Mouse (Mus musculus): Measurements from ENCODE around the gene Rapgef3.

Gene Rapgef3

DNA sequence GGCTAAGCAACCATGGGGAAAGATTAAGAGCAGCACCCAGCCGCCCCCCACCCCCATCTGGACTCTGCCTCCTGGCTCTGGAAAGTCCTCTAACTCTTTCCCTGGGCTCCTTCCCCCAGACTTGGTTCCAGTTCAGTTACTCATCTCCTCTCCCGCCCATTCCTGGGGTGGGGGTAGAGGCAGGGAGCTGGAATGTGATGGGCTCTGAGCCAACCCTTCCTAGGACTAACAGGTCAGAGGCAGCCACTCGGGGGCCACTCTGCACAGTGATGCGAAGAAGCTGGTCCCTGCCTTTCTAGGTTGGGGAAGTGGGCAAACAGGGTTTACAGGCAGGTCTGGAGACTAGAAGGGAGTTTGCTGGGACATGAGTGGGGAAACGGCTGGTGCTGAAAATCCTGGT, 5.3 kb upstream of the Rapgef3 start:
- DNase-seq (ENCODE audit: low spot score): no peak

GRCm38 (mm10) chr15:97770280-97770679, 2.5 kb upstream of the Rapgef3 start:
- DNase-seq (ENCODE audit: low spot score): no peak

DNA sequence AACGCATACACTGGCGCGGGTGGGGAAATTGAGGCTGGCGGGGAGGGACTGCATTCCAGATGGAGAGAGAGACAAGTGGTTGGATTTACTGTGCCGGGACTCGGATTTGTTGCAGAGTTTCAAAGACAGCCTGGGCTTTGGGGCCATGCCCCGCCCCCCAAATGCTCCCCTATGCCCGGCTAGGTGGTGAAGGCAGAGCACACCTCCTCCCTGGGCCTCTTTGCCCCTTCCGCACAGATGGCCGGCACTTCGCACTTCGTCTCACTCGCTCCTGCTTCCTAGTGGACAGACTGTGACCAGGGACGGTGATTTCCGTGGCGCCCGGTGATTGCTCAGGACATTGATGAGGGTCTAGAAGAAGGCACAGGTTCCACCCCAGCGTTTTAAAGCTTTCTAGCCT, 420 bp upstream of the Rapgef3 start:
- DNase-seq (ENCODE audit: low spot score): no peak

DNA sequence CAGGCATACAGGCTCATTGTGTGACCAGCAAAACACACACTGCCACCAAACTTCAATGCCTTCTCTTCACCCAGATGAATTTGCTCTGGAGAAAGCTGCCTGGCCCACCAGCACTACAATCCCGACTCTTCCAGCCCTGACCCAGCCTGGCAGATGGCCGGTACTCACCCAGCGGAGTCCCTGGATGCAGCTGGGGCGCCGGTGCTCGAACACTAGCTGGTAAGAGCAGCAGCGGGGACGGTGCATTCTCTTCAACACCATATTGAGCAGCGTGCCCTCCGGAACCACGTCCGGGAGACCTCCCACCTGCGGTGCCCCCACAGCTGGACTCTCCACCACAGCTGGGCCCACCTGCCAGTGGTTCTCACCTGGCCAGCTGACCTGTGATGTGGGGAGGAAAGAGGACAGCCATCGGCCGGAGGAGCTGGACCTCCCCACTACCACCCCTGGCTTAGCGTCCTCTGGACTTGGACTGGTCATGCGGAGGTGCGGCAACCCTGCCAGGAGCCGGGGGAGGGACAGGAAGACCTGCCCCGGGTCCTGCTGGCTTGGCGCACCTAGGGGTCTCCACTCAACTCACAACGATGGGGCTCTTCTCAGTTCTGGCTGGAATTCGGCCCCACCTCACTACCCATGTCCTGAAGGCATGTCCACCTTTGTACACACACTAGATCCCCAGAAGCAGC, 1.0 kb downstream of the Rapgef3 start:
- DNase-seq (ENCODE audit: low spot score): no peak

- no peak for DNase-seq (ENCODE audit: low spot score)
These were observed 1.6 kb downstream of the Rapgef3 start for GRCm38 (mm10) chr15:97766194-97766593.

GRCm38 (mm10) chr15:97765090-97765794, 2.5 kb downstream of the Rapgef3 start:
- no peak for DNase-seq (ENCODE audit: low spot score)

DNA sequence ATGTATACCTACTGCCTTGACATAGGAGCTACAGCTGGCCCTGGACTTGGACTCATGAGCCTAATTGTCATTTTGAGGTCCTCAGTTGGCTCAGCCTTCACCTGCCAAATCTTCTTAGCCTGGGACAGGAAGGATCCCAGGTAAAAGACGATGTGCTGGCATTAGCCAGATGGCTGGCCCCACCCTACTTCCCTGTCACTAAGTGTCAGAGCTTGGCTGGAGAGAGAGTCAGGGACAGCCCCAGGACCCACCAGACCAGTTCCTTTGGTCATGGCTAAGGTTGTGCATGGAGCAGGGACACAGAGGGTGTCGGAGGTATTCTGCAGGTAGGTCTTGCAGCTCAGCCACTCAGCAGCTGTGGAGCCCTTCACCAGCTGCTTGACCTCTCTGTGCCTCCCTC, 3.2 kb downstream of the Rapgef3 start:
- no peak for DNase-seq (ENCODE audit: low spot score)

DNA sequence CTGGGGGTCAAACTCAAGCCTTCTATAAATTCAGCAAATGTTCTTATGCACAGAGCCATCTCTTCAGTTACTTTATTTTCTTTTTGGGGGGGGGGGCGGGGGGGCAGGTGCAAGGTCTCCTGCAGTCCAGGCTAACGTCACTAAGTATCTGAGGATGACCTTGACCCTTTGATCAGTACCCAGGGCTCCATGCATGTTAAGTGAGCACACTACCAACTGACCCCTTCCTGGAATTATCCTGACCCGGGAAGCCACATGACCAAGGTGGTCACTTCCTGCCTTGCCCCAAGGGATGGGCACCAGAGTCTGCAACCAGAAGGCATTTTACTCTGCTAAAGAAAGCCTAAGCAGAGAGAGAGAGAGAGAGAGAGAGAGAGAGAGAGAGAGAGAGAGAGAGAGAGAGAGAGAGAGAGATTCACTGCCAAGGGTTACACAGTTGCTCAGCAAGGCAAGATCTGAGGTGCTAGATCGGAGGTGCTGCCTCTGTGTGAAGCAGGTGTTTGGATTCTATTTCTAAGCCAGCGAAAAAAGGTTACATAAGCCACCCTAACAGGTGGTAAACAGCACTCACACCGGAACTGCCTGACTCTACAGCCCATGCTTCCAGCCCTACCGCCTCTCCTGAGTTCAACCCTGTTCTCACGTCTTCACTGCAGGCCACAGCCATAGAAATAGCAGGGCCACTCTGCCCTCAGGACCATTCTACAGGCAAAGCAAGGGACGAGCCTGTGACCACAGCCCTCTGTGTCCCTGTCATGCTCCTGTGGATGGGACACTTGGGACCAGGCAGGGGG, 4.3 kb downstream of the Rapgef3 start:
- no peak for DNase-seq (ENCODE audit: low spot score)

DNA sequence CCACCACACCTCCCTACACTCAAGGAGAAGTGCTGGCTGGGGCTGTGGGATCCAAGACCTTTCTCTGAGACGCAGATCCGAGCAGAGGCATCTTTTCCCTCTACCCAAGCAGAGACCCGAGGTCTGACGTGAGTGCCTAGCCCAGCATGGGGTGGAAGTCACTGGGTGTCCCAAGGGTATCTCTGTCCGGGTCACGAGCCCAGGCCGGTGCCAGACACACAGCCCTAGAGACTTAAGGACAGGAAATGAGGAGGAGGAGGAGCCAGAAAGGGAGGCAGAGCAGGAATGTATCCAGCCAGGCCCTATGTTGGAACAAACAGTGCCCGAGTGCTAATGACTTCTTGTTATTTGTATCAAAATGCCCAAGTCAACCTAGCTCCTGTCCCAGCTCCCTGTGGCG, 5.0 kb downstream of the Rapgef3 start:
- DNase-seq (ENCODE audit: low spot score): no peak

DNA sequence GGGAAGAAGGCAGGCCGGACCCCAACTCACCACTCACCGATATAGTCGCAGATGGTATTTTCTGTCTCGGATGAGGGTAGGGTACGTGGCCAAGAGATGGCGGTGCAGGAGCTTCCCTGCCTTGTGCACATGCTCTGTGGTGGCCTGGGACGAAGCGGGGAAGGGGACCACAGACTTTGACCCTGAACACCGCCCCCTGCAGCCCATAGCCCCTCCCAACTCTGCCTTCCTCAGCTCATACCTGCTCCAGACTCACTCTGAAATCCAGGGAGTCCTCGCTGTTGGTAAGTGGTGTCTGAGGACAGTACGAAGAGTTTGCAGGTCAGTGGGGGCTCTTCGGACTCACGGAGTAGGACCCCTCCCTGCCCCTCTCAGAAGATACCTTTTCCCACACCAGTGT, 6.3 kb downstream of the Rapgef3 start:
- no peak for DNase-seq (ENCODE audit: low spot score)

DNA sequence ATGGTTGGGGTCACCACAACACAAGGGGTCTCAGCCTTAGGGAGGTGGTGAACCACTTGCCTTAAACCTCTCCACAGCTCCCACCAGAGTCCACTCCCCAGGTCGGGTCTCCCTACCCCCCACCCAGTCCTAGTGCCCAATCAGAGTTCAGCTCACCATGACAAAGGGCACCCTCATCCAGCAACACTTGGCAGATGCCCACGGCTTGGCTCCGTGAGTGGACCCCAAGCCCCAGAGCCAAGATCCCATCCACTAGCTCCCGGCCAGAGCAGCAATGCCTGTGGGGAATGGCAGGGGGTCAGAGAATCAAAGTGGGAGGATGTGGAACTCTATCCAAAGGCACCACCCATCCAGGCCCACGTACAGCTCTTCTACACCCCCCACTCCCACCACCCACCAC, 6.8 kb downstream of the Rapgef3 start:
- DNase-seq (ENCODE audit: low spot score): no peak

GRCm38 (mm10) chr15:97760006-97760405, 7.8 kb downstream of the Rapgef3 start:
- DNase-seq (ENCODE audit: low spot score): no peak

DNA sequence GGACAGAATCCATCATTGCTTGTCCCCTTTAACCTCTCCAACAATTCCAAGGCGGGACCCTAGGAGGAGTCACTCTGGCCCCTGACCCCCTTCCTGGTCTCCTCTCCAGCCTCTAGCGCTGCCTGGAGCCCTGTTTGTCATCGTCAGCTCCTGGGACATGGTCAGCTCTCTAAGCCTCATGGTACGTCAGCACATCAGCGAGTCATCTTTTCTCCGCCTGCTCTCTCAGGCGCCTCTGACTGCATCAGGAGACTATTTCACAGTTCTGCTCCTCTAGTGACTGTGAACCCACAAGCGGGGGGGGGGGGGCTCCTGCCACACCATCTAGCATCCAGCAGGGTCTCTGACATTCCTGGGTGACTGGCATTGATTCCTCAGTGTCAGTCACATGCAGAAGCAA, 12.4 kb downstream of the Rapgef3 start:
- no peak for DNase-seq (ENCODE audit: low spot score)

- DNase-seq (ENCODE audit: low spot score): no peak
These were observed 13.3 kb downstream of the Rapgef3 start for GRCm38 (mm10) chr15:97754476-97754875.

DNA sequence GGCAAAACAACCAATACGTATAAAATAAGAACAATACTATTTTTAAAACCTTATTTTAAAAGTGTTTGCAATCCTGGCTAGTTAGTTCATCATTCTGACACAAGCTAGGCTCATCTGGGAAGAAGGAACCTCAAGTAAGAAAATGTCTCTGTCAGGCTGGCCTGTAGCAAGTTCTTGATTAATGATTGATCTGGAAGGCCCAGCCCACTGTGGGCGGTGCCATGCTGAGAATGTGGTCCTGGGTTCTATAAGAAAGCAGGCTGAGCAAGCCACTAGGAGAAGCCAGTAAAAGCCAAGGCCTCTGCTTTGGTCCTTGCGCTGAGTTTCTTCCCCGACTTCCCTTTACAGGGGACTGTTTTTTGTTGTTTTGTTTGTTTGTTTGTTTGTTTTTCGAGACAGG, 15.3 kb downstream of the Rapgef3 start:
- no peak for DNase-seq (ENCODE audit: low spot score)

DNA sequence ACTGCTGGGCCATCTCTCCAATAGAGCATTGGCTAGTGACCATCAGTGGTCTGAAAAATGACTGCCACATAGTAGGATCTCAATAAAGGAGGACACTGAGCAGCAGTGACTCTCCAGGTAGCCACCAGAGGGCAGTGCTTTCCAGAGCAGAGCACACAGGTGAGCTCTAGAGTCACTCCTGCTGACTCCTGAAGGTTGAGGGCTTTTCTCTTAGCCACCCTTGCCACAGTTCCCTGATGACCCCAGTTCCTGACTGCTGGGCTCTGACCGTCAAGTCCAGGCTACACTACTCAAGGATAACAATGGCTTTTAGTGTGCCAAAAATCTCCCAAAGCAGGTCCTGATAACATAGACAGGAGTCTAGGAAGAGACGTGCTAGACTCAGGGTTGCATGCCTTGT, 16.1 kb downstream of the Rapgef3 start:
- DNase-seq (ENCODE audit: low spot score): no peak

GRCm38 (mm10) chr15:97750697-97751096, 17.1 kb downstream of the Rapgef3 start:
- peak; percentile 48 for DNase-seq (ENCODE audit: low spot score)

DNA sequence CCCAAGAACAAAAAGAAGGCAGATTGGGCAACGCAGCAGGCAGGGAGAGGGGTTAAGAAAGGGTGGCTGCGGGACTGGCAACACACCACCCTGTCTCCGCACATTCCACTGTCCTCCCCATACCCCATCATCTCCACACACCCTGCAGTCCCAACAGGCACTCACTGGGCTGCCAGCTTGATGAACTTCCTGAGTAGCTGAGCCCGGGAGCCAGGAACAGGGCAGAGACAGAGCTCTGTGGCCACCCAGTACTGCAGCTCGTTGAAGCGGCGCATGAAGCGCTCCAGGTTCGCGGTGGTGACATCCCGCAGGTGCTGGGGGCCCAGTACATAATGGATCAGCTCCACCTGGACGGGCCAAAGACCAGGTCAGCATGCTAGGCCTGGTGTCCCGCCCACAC, 17.9 kb downstream of the Rapgef3 start:
- no peak for DNase-seq (ENCODE audit: low spot score)

DNA sequence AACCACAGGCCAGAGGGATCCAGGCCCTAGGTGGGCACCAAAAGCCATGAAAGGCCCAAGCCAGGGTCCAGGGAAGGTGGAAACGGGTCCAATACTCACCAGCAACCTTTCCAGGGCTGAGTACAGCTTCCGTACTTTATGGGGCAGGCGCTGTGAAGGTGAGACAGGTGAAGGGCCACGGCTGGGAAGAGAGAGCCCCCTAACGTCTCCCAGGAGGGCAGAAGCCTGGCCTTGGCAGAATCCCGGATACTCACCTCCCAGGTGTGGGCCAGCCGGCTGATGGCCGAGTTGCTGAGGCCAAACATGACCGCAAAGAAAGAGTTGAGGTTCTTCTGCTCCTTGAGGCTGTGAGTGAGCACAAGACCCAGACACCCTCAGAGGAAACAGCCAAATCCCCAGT, 18.4 kb downstream of the Rapgef3 start:
- no peak for DNase-seq (ENCODE audit: low spot score)

DNA sequence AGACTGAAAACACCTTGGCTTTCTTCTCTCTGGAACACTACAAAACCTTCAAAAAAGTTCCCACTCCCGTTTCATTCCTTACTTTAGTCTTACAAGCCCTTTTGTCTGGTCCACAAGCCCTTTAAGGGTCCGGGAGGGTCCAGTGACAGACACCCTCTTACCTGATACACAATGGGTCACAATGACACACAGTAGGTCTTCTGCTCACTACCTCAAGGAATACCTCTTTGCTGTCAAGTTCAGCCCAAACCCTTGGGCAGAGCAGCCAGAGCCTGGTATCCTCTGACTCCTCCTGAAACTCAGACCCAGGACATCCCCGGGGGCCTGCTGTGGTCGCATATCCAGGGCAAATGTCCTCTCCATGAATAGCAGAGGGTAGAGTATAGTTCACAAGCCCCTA, 18.8 kb downstream of the Rapgef3 start:
- DNase-seq (ENCODE audit: low spot score): no peak

DNA sequence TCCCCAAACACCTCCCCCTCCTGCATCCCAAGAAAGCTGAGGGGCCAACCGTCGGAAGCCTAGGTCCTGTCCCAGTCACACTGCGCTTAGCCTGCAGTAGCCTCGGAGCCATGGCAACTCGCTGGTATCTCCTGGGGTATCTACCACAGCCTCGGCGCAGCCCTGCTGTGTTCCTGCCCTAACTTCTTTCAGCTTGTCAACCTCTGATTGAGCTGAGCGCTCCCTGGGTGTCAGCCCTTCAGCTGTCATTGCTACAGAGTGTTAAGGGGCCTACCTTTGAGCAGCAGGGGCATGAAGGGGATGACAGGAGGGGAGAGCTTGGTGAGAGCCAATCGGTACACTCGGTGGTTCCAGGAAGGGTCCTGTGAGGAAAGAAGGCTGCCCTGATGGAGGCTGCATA, 19.5 kb downstream of the Rapgef3 start:
- DNase-seq (ENCODE audit: low spot score): no peak

- DNase-seq (ENCODE audit: low spot score): no peak
These were observed 20.3 kb downstream of the Rapgef3 start for GRCm38 (mm10) chr15:97747486-97747885.

DNA sequence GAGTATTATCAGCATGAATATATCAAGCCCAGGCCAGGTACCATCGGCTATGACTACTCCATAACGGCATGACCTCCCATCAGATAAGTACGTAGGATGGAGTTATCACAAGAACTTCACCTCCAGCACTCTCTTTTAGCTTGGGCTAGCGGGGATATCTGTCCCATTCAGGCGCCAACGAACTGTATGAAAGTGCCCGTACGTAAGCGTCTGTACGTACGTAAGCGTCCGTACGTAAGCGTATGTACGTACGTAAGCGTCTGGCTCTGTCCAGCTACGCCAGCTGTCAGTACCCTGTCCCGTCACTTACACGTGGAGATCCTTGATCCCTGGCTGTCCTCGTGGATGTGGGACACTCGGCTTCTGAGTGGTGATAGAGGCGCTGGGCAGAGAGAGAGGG, 21.0 kb downstream of the Rapgef3 start:
- DNase-seq (ENCODE audit: low spot score): no peak
